Mouse (Mus musculus) kidney, postnatal 4 days (tissue): ENCODE data around the gene Pitpnm1.

ENCODE experiments used
- DNase-seq, 2 experiments: peaks; one replicate each; pipeline ENCODE4 v3.0.0; 2021; ENCODE audit warnings: mixed read lengths in 2 of 2

The Pitpnm1 gene

DNA sequence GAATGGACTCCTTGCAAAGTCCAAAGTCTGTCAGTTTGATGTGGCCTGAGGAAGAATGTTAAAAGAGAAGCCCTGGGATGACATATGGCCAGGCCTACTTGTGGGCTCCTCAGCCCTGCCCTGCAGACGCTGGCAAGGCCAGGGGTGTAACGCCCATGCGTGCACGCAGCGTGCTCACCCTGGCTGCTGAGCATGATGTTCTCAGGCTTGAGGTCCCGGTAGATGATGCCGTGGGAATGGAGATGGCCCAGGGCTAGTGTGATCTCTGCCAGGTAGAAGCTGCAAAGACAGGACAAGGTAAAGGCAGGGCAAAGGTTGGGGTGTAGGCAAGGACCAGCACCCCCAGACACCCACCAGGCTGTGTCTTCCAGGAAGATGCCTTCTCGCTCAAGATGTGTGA, 59.3 kb downstream of the Pitpnm1 start:
- no peak for DNase-seq

DNA sequence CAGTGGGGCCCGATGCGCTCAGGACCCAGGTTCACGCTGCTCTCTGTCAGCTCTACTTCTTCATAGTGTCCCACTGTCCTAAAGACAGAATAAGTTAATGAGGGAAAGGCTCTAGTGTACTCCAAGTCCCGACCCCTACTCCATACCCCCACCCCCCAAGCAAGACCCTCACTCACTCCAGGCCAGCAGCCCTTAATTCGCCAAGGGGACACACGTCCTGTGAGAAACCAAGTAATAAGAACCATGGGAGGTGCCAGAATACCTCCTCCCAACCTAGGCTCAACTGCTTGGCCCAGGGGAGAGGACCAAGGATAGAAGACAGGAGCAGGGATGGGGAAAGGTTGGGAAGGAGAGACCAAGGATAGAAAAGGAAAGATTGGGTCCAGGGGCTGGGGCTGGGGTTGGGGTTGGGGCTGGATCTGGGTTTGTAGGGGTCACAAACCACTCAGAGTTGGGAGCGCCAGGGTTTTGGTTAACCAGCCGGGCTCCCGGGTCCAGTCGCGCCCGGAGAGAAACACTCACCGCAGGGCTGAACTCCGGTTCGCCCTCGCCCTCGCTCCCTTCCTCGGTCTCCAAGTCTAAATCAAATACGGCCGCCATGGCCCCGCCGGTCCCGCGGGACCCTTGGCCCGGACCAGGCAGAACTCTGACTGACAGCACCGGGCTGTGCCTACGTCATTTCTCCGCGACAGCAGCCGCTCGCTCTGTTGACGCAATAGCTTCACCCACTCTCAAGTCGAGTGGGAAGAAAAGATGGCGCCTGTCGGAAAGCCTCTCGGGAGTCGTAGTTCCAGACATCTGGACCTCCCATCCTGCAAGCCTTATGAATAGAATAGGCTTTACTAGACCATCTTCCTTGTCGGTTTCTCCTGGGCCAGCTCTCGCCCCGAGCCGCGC, 63.1 kb downstream of the Pitpnm1 start, which contains the start of gene Rps6kb2:
TSS of gene Rps6kb2 (minus strand) at position 709 of the 897 bp plus-strand sequence.
- peak; percentile 98 for DNase-seq

DNA sequence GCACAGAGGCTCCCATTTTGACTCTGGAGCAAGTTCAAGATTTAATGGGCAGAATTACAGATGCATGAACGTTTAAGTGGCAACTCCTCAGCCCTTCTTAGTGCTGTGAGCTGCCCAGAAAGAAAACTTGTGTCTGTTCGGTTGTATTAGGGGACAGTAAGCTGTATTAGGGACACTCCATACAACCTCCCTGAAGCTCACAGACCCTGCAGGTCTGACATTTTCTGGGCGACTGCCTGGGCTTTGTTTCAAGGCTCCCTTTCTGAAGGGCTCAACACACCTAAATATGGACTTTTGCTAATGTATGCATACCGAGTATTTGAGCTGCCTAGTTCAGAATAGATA, 63.7 kb downstream of the Pitpnm1 start:
- no peak for DNase-seq
